8 mouse cellular contexts compared by ENCODE assay signal in the genomic region with DNA sequence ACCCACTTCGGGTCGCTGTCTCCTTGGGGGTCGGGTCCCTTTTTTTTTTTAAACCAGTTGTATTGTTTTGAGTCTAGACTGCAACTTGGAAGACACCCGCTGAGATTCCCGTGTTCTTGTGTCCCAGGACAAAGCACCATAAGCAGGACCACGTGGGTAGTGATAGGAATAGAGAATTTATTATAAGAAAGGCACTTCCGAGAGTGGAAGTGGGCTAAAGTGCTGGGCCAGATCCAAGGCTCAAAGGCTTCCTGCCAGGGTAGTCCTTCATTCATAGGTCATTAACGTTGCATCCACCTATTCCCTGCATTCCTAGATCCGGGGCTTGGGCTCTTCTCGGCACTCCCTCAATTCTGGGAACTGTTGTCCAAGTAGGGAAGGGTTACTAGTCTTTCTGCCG. TPM values are rescaled to one million over a fixed set of nuclear protein-coding genes. Genes with fewer than 3 reads are reported as not detected.
A peak's percentile ranks its signal among the peaks of the same experiment; 100 is the strongest.
DNase-seq lines count a peak whose midpoint lies in the region; ATAC-seq and TF ChIP-seq lines count a peak whose summit lies in the region.

No protein-coding gene starts in this region.

- H3K4me3 ChIP-seq in gastrocnemius, adult 2 months: peak overlapping the region; percentile 76
- H3K4me3 ChIP-seq in forebrain, embryonic 16.5 days (replicated peaks; ENCODE audit: low read length): peak overlapping the region; percentile 64
- H3K4me3 ChIP-seq in intestine, postnatal 0 days (ENCODE audit: low read depth, low read length): peak overlapping the region; percentile 46
- H3K4me3 ChIP-seq in lung, embryonic 14.5 days (ENCODE audit: low read depth, low read length): peak overlapping the region; percentile 48

- peaks cover 23% of the 10 kb centered on the region for H3K4me1 ChIP-seq in forebrain, embryonic 16.5 days (replicated peaks; ENCODE audit: control insufficient read depth, insufficient read depth, low read length)
- H3K4me1 ChIP-seq in intestine, postnatal 0 days (replicated peaks; ENCODE audit: control insufficient read depth, insufficient read depth, low read length): no peaks in the 10 kb centered on the region
- peaks cover 11% of the 10 kb centered on the region for H3K4me1 ChIP-seq in lung, embryonic 14.5 days (ENCODE audit: insufficient read depth)

- H3K36me3 ChIP-seq in forebrain, embryonic 16.5 days (ENCODE audit: control insufficient read depth, insufficient read depth): no peaks in the 10 kb centered on the region
- H3K36me3 ChIP-seq in intestine, postnatal 0 days (ENCODE audit: control insufficient read depth, insufficient read depth): no peaks in the 10 kb centered on the region
- no peaks in the 10 kb centered on the region for H3K36me3 ChIP-seq in lung, embryonic 14.5 days (ENCODE audit: insufficient read depth)

- intact Hi-C loops in gastrocnemius, adult 2 months (cut with DNase I): no loop called here

- H3K27me3 ChIP-seq in forebrain, embryonic 16.5 days (replicated peaks; ENCODE audit: control insufficient read depth, insufficient read depth, low read length): no peaks in the 10 kb centered on the region
- no peaks in the 10 kb centered on the region for H3K27me3 ChIP-seq in intestine, postnatal 0 days (replicated peaks; ENCODE audit: control insufficient read depth, insufficient read depth, low read length)
- no peaks in the 10 kb centered on the region for H3K27me3 ChIP-seq in lung, embryonic 14.5 days (ENCODE audit: insufficient read depth, low read length)

- under 1% methylated on average over 11 of the region's 11 CpGs for WGBS in forebrain, embryonic 16.5 days
- under 1% methylated on average over 11 of the region's 11 CpGs for WGBS in intestine, postnatal 0 days
- WGBS in lung, embryonic 14.5 days: 2% methylated on average over 11 of the region's 11 CpGs

- no peak for ATAC-seq in forebrain, embryonic 16.5 days
- ATAC-seq in intestine, postnatal 0 days: no peak
- no peak for ATAC-seq in lung, embryonic 14.5 days (ENCODE audit: insufficient read depth)

- DNase-seq in gastrocnemius, adult 2 months: peak; percentile 50
- no peak for DNase-seq in gastrocnemius, postnatal 25 days
- peak; percentile 66 for DNase-seq in lung, embryonic 14.5 days
- no peak for DNase-seq in left cerebral cortex, adult 18-20 months (ENCODE audit: low spot score in 2 of 2)
- no peak for DNase-seq in T-cell, adult 2 months (ENCODE audit: low spot score)
- no peak for DNase-seq in ovary, adult 18-20 months (ENCODE audit: low spot score)

- peak overlapping the region; percentile 75 for H3K9ac ChIP-seq in forebrain, embryonic 16.5 days (replicated peaks; ENCODE audit: low read depth, low read length)
- H3K9ac ChIP-seq in intestine, postnatal 0 days (ENCODE audit: low read depth, low read length): peak overlapping the region; percentile 65
- H3K9ac ChIP-seq in lung, embryonic 14.5 days: no peak overlapping the region; the same call in 1 of the 2 replicates

- peak overlapping the region; percentile 93 for H3K4me2 ChIP-seq in forebrain, embryonic 16.5 days (ENCODE audit: low read length)
- H3K4me2 ChIP-seq in intestine, postnatal 0 days (replicated peaks; ENCODE audit: low read depth): peak overlapping the region; percentile 81
- H3K4me2 ChIP-seq in lung, embryonic 14.5 days: peak overlapping the region; percentile 88

- H3K27ac ChIP-seq in gastrocnemius, adult 2 months: peak overlapping the region; percentile 87
- H3K27ac ChIP-seq in forebrain, embryonic 16.5 days (ENCODE audit: low read length): no peak overlapping the region; the same call in 1 of the 2 replicates
- H3K27ac ChIP-seq in intestine, postnatal 0 days (ENCODE audit: low read depth, low read length): peak overlapping the region; percentile 74
- no peak overlapping the region for H3K27ac ChIP-seq in lung, embryonic 14.5 days (ENCODE audit: low read depth)

- H3K9me3 ChIP-seq in forebrain, embryonic 16.5 days (ENCODE audit: control insufficient read depth, low read length): no peaks in the 10 kb centered on the region
- no peaks in the 10 kb centered on the region for H3K9me3 ChIP-seq in intestine, postnatal 0 days (ENCODE audit: control insufficient read depth)
- H3K9me3 ChIP-seq in lung, embryonic 14.5 days (ENCODE audit: low read depth, low read length): no peaks in the 10 kb centered on the region

- TF ChIP-seq CTCF in gastrocnemius, adult 2 months (IDR thresholded peaks at IDR 0.05): no peak
- no peak for TF ChIP-seq CTCF in intestine, postnatal 0 days (IDR thresholded peaks at IDR 0.05; ENCODE audit: low read depth)
- no peak for TF ChIP-seq CTCF in lung, embryonic 14.5 days (IDR thresholded peaks at IDR 0.05; ENCODE audit: low read depth)

RNA-seq across cellular contexts. Expression of gene Creld2, which starts 18.5 kb away (rescaled TPM):
- total RNA-seq in gastrocnemius, adult 2 months (2021): 10 to 100 TPM in 1 of 2 experiments, 1 to 10 TPM in 1; 8.1 to 11.6 TPM
- total RNA-seq in gastrocnemius, postnatal 25 days (2021): 1 to 10 TPM; 9.8 to 9.9 TPM
- polyA plus RNA-seq in forebrain, embryonic 16.5 days (2015; fragmentation: Nextera tagmentation; extraction: Ambion mirVana): 57.3 and 60.4 TPM in 2 replicates
- 67.8 and 67.9 TPM in 2 replicates for polyA plus RNA-seq in intestine, postnatal 0 days (2015; fragmentation: Nextera tagmentation; extraction: Ambion mirVana)
- polyA plus RNA-seq in lung, embryonic 14.5 days (2014; fragmentation: Nextera tagmentation; extraction: Ambion mirVana): 93.8 and 97.9 TPM in 2 replicates
- 10 to 100 TPM; 26.6 to 33.3 TPM for total RNA-seq in left cerebral cortex, adult 18-20 months (2021)

RNA-seq across cellular contexts. Expression of gene Alg12, which starts 18.9 kb away (rescaled TPM):
- 1 to 10 TPM; 3.9 to 6.6 TPM for total RNA-seq in gastrocnemius, adult 2 months (2021)
- total RNA-seq in gastrocnemius, postnatal 25 days (2021): 1 to 10 TPM; 3.5 to 5.2 TPM
- polyA plus RNA-seq in forebrain, embryonic 16.5 days (2015; fragmentation: Nextera tagmentation; extraction: Ambion mirVana): 6.6 and 8.8 TPM in 2 replicates
- 7.3 and 8.4 TPM in 2 replicates for polyA plus RNA-seq in intestine, postnatal 0 days (2015; fragmentation: Nextera tagmentation; extraction: Ambion mirVana)
- polyA plus RNA-seq in lung, embryonic 14.5 days (2014; fragmentation: Nextera tagmentation; extraction: Ambion mirVana): 13.3 and 15.0 TPM in 2 replicates
- total RNA-seq in left cerebral cortex, adult 18-20 months (2021): 10 to 100 TPM; 13.0 to 13.6 TPM

RNA-seq across cellular contexts. Expression of gene Pim3, which starts 24.0 kb away (rescaled TPM):
- 10 to 100 TPM; 34.4 to 46.6 TPM for total RNA-seq in gastrocnemius, adult 2 months (2021)
- total RNA-seq in gastrocnemius, postnatal 25 days (2021): 10 to 100 TPM; 20.6 to 22.2 TPM
- polyA plus RNA-seq in forebrain, embryonic 16.5 days (2015; fragmentation: Nextera tagmentation; extraction: Ambion mirVana): 58.2 and 70.7 TPM in 2 replicates
- 28.0 and 36.8 TPM in 2 replicates for polyA plus RNA-seq in intestine, postnatal 0 days (2015; fragmentation: Nextera tagmentation; extraction: Ambion mirVana)
- polyA plus RNA-seq in lung, embryonic 14.5 days (2014; fragmentation: Nextera tagmentation; extraction: Ambion mirVana): 48.6 TPM in 2 replicates
- total RNA-seq in left cerebral cortex, adult 18-20 months (2021): 10 to 100 TPM; 36.3 to 45.9 TPM

Comparison
In these comparisons a context has a peak if more than half of its experiments do, and no peak if none do; other contexts are left out.
1. DNase-seq: peak in gastrocnemius, adult 2 months (single experiment) and lung, embryonic 14.5 days (single experiment); none in gastrocnemius, postnatal 25 days (single experiment), left cerebral cortex, adult 18-20 months (0 of 2), T-cell, adult 2 months (single experiment) and ovary, adult 18-20 months (single experiment).
2. H3K27ac ChIP-seq: peak in gastrocnemius, adult 2 months (single experiment) and intestine, postnatal 0 days (single experiment); none in forebrain, embryonic 16.5 days (single experiment) and lung, embryonic 14.5 days (single experiment).
3. Peak in every context shown above with its lines, with median percentiles within 50 percentile points of each other: H3K4me3 ChIP-seq and H3K4me2 ChIP-seq.